Mouse (Mus musculus) gastrocnemius, adult 2 months (tissue): ENCODE results near the gene Terf2ip. TPM values are rescaled to one million over a fixed set of nuclear protein-coding genes. Genes with fewer than 3 reads are reported as not detected.
A peak's percentile ranks its signal among the peaks of the same experiment; 100 is the strongest.

Experiments used
- DNase-seq: peaks from one replicate; pipeline ENCODE4 v3.0.0; 2022
- H3K27ac ChIP-seq: fragments of 200-600 bp; 2 replicates; pipeline ENCODE4 v1.8.1; 2022; ENCODE audit warnings: mild to moderate bottlenecking
- H3K4me3 ChIP-seq: fragments of 200-600 bp; 2 replicates; pipeline ENCODE4 v1.8.1; 2022; ENCODE audit warnings: mild to moderate bottlenecking, moderate library complexity
- CTCF ChIP-seq: fragments of 200-600 bp; IDR thresholded peaks from 2 replicates; pipeline ENCODE4 v1.8.1; 2022; ENCODE audit warnings: antibody characterized with exemption, mild to moderate bottlenecking, moderate library complexity
- intact Hi-C: fragments of 180-260 bp; cut with DNase I; formaldehyde crosslinking; loops from one replicate; pipeline ENCODE4 v1.15.1; 2025
- total RNA-seq, 2 experiments: library from RNA; stranded (reverse); gene quantifications; 2 replicates each; pipeline ENCODE4 v1.2.3; 2021

Gene Terf2ip
- total RNA-seq, 2 experiments from 2014 or later: 10.1 to 11.0 TPM

GRCm38 (mm10) chr8:111982116-111982515 is 29.1 kb upstream of the Terf2ip start:
- H3K27ac ChIP-seq: no peak overlapping the region
- intact Hi-C loops: loop anchor here (5.0 kb wide), 1 partner anchor 35 kb away; no protein-coding TSS in a partner anchor

GRCm38 (mm10) chr8:111984511-111984910 is 26.7 kb upstream of the Terf2ip start:
- TF ChIP-seq CTCF: no peak
- no peak for DNase-seq
- H3K27ac ChIP-seq: no peak overlapping the region
- H3K4me3 ChIP-seq: no peak overlapping the region
- intact Hi-C loops: loop anchor here (5.0 kb wide), 1 partner anchor 37 kb away; no protein-coding TSS in a partner anchor

More at GRCm38 (mm10) chr8:111982116-111982515, 29.1 kb upstream of the Terf2ip start:
- DNase-seq: no peak
- H3K4me3 ChIP-seq: no peak overlapping the region
- TF ChIP-seq CTCF: peak; percentile 4; the same call in 1 of the 2 replicates

- intact Hi-C loops: loop anchor here (2.0 to 5.0 kb wide), 2 partner anchors 48 to 109 kb away; partner anchors contain the start of gene Gabarapl2
- peak; percentile 88 for TF ChIP-seq CTCF
These were observed 21.3 kb upstream of the Terf2ip start for GRCm38 (mm10) chr8:111989911-111990310.

GRCm38 (mm10) chr8:111991278-111991677 is 19.9 kb upstream of the Terf2ip start:
- no peak for DNase-seq
- intact Hi-C loops: loop anchor here (2.0 to 5.0 kb wide), 2 partner anchors 49 to 110 kb away; partner anchors contain the start of gene Gabarapl2
- Histone ChIP-seq H3K4me3 (peak overlapping the region; percentile 79), H3K27ac (no peak overlapping the region; the same call in 1 of the 2 replicates)
- TF ChIP-seq CTCF: no peak

More at GRCm38 (mm10) chr8:111989911-111990310, 21.3 kb upstream of the Terf2ip start:
- peak; percentile 78 for DNase-seq
- Histone ChIP-seq H3K27ac (no peak overlapping the region), H3K4me3 (peak overlapping the region; percentile 33)

GRCm38 (mm10) chr8:111992013-111992702 is 19.0 kb upstream of the Terf2ip start, which contains the start of gene Adat1:
Gene Adat1, minus strand, starts transcription at chr8:111992302.
- intact Hi-C loops: loop anchor here (5.0 kb wide), 1 partner anchor 50 kb away; the partner anchor contains the start of gene Gabarapl2
- peak; percentile 4; the same call in 1 of the 2 replicates for TF ChIP-seq CTCF
- peak; percentile 91 for DNase-seq
- Histone ChIP-seq H3K27ac (peak within 1 kb of the TSS; percentile 91), H3K4me3 (peak within 1 kb of the TSS; percentile 79)

GRCm38 (mm10) chr8:111992703-111993039 is 18.5 kb upstream of the Terf2ip start:
- intact Hi-C loops: loop anchor here (5.0 kb wide), 1 partner anchor 50 kb away; the partner anchor contains the start of gene Gabarapl2
- TF ChIP-seq CTCF: no peak
- Histone ChIP-seq H3K27ac (peak overlapping the region; percentile 91; the same call in 1 of the 2 replicates), H3K4me3 (peak overlapping the region; percentile 79)
- no peak for DNase-seq

- 0 out of 2 replicates have a peak overlapping the region, but pooled peaks have one; percentile 85 for H3K27ac ChIP-seq
- TF ChIP-seq CTCF: no peak
- no peak overlapping the region for H3K4me3 ChIP-seq
- intact Hi-C loops: no loop called here
- no peak for DNase-seq
These were observed 6.4 kb upstream of the Terf2ip start for GRCm38 (mm10) chr8:112004754-112005153.

- intact Hi-C loops: no loop called here
- no peak for TF ChIP-seq CTCF
- peak overlapping the region; percentile 5; the same call in 1 of the 2 replicates for H3K4me3 ChIP-seq
These were observed 5.6 kb upstream of the Terf2ip start for GRCm38 (mm10) chr8:112005601-112006000.

GRCm38 (mm10) chr8:112007669-112008068 is 3.5 kb upstream of the Terf2ip start:
- H3K4me3 ChIP-seq: no peak overlapping the region
- no peak for DNase-seq
- no peak overlapping the region for H3K27ac ChIP-seq
- intact Hi-C loops: no loop called here
- no peak for TF ChIP-seq CTCF

More at GRCm38 (mm10) chr8:112005601-112006000, 5.6 kb upstream of the Terf2ip start:
- peak; percentile 62 for DNase-seq
- peak overlapping the region; percentile 85 for H3K27ac ChIP-seq

GRCm38 (mm10) chr8:112009558-112009957 is 1.6 kb upstream of the Terf2ip start:
- no peak for DNase-seq
- Histone ChIP-seq H3K27ac (no peak overlapping the region), H3K4me3 (no peak overlapping the region)
- no peak for TF ChIP-seq CTCF
- intact Hi-C loops: no loop called here

GRCm38 (mm10) chr8:112011816-112012242 is 631 bp downstream of the Terf2ip start:
- DNase-seq: no peak
- H3K27ac ChIP-seq: peak overlapping the region; percentile 91
- peak overlapping the region; percentile 99 for H3K4me3 ChIP-seq
- no peak for TF ChIP-seq CTCF
- intact Hi-C loops: no loop called here

GRCm38 (mm10) chr8:112014936-112015335 is 3.7 kb downstream of the Terf2ip start, which contains the start of gene Gm6793:
Gene Gm6793, minus strand, starts transcription at chr8:112015036.
- Histone ChIP-seq H3K4me3 (no peak within 1 kb of the TSS), H3K27ac (no peak within 1 kb of the TSS)
- no peak for TF ChIP-seq CTCF
- DNase-seq: no peak
- intact Hi-C loops: no loop called here

GRCm38 (mm10) chr8:112029455-112029854 is 18.3 kb downstream of the Terf2ip start:
- Histone ChIP-seq H3K4me3 (no peak overlapping the region), H3K27ac (no peak overlapping the region)
- TF ChIP-seq CTCF: no peak
- intact Hi-C loops: no loop called here
- no peak for DNase-seq
